Mouse (Mus musculus) c-Kit-positive CD71-positive TER-119-positive erythroid progenitor cells, embryonic 14.5 days (primary cell): ENCODE measurements around the gene Prepl.

Experiments used
- DNase-seq: peaks from one replicate; pipeline ENCODE4 v3.0.0-alpha.2; 2013; ENCODE audit warnings: low spot score

Prepl gene

DNA sequence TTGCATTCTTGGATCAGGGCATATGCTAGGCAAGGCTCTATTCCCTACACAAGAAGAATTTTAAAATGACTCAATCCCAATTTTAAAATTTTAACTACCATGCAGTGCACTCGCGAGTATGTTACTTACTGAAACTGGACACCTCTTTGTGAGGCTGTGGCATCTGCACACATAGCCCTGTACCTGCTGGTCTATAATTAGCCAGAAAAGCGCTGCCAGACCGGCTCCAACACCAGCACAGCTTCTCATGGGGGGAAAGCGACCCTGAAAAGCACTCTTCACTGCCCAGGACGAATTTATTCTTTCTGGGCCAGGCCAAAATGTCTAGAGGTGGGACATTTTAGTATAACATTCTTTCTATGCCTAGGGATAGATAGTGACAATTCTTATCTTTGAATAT lies 19.4 kb downstream of the Prepl start:
- DNase-seq: no peak

GRCm38 (mm10) chr17:85067331-85067730 lies 22.7 kb downstream of the Prepl start:
- no peak for DNase-seq

GRCm38 (mm10) chr17:85063560-85063959 lies 26.5 kb downstream of the Prepl start:
- DNase-seq: peak; percentile 18

- DNase-seq: no peak
Observed at GRCm38 (mm10) chr17:85059136-85059535, 30.9 kb downstream of the Prepl start.

DNA sequence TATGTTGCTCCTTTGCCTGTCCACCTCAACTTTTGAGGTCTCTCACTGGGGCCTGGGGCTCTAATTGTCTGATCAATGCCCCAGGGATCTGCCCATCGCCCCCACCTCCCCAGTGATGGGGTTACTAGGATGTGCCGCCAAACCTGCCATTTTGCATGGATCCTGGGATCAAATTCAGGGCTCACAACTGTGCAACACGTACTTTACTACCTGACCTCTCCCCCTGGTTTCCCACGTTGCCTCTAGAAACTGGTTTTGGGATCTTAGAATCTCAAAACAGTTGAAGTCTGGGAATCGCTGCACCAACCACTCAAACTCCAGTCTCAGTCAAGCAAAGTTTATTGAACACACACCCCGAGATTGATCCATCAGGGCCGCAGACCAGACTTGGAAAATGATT lies 31.8 kb downstream of the Prepl start:
- no peak for DNase-seq

- DNase-seq: no peak
Observed at GRCm38 (mm10) chr17:85048379-85048778, 41.7 kb downstream of the Prepl start.

DNA sequence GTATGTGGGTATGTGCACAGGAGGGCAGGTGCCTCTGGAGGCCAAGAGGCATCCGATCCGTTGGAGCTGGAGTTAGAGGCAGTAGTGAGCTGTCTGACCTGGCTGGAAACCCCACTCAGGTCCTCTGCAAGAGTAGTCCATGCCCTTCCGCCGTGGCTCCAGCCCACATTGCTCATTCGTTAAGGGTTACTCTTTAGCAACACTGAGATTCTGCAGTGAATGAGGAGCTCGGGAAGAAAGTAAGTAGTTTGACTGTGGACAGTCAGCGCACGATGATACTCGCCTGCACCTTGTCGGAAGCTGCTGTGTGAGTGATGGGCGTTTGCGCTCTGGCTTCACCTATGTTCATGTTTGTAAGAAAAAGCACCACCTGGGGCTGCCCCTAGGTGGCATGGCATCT lies 44.9 kb downstream of the Prepl start:
- no peak for DNase-seq

- no peak for DNase-seq
Observed at GRCm38 (mm10) chr17:85044466-85044865, 45.6 kb downstream of the Prepl start.

DNA sequence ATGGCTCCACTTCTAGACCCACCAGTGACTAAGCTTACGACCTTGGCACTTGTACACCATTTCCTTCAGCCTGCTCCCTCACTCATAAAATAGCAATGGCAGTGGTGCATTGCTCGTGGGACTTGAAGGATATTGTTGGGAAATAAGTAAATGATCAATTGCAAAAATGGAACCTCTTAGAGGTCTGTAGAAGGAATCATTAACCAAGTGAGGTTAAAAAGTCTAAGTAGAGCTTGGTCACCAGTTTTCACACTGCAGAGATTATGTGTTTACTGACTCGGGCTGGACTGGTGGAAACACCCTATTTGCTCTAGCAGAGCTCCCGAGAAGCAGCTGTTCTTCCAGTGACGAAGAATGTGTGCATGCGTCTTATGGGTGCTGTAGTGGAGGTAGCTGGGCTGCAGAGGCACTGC lies 46.6 kb downstream of the Prepl start:
- no peak for DNase-seq

DNA sequence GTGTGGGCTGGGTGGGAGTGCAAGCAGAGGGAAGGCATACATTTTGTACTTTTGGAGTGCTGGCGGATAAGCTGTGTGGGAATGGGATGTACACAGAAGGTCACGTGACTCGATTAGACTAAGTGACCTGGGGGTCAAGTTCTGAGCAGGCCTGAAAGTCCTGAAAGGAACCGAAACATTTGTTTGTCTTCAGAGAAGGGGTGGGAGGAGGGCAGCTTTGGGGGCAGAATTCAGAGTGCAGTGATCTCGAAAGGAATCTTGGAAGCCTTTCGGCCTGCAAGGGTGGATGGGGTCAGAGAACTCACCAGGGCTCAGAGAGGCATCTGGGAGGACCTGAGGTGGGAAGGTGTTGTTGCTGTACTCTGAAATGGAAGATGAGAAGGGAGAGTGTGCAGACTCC lies 47.6 kb downstream of the Prepl start:
- no peak for DNase-seq

DNA sequence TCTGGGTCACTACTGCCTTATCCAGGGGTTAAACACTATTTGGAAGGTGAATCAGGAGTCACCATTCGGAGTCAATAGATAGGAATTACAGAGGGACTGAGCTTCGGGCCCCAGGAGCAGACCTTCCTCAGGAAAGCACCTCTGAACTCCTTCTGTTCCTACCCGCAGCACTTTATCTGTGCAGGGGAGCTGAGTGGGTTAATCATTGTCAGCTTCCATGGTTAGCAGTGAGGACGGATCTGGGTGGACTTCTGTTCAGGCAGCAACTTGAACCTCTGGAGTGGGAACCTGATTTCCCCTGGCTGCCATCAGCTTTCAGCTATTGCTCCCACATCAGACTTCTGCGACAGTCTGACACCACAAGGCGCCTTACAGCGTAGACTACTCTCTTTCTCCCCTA lies 49.1 kb downstream of the Prepl start:
- DNase-seq: no peak

GRCm38 (mm10) chr17:85038761-85039160 lies 51.3 kb downstream of the Prepl start:
- DNase-seq: no peak

GRCm38 (mm10) chr17:85038311-85038710 lies 51.7 kb downstream of the Prepl start:
- DNase-seq: no peak

- DNase-seq: no peak
Observed at GRCm38 (mm10) chr17:85037855-85038254, 52.2 kb downstream of the Prepl start.

- no peak for DNase-seq
Observed at GRCm38 (mm10) chr17:85034068-85034467, 56.0 kb downstream of the Prepl start.

DNA sequence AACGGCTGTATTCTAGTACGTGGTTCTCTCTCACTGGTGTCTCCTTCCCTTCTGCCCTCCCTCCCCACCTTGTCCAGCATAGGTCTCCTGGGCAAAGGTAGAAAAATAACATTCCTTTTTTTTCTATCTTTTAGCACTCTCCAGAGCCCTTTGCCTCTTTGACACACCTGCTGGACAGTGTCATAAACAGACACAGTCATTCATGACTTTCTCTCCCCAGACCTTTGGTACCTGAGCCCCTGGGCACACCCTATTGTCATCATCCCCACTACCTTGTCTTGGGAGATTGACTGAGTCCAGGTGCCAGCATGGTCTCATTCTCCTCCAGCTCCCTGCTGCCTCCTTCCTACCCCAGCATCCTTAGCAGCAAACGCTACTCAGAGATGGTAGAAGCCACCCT lies 57.0 kb downstream of the Prepl start:
- no peak for DNase-seq

DNA sequence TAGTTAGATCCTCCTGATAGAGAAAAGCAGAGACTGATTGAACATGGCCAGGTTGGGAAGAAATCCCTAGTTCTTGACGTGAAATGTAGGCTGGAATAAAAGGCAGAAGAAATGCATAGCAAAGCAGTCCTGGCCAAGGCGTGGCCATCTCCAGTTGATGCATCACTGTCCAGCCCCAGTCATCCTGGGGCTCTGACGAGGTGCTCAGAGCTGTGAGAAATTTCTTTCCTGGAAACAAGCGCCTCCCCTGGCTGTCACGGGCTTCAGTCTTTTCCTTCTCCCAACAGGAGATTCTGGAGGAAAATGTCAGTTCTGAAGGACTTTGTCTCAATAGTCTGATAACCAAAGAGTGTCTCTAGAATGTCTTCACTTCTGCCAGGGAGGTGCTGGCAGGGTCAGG lies 59.4 kb downstream of the Prepl start:
- no peak for DNase-seq

GRCm38 (mm10) chr17:85028797-85029196 lies 61.2 kb downstream of the Prepl start:
- DNase-seq: no peak

DNA sequence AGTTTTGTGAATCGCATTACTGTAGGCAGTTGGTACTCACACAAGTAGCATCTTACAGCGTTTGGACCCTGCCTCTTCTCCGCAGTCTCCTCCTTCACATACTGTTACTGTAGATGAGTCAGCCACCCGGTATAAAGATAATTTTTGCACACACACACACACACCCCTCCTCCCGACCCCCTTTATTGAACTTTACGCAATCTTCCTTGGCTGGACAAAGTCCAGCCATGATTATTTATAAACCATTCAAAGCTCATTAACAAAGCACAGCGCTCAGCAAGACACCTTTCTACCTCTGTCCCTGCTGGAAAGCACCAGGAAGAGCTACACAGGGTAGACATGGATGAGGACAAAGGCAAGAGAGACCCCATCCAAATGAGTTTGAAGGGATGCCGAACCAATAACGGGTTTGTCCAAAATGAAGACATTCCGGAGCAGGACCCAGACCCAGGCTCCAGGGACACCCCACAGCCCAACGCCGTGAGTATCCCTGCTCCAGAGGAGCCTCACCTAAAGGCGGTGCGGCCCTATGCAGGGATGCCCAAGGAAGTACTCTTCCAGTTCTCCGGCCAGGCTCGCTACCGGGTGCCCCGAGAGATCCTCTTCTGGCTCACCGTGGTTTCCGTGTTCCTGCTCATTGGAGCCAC lies 61.8 kb downstream of the Prepl start, which contains the start of gene Slc3a1:
Gene Slc3a1, plus strand, starts transcription at position 284 of the 647 bp plus-strand sequence.
- DNase-seq: no peak

DNA sequence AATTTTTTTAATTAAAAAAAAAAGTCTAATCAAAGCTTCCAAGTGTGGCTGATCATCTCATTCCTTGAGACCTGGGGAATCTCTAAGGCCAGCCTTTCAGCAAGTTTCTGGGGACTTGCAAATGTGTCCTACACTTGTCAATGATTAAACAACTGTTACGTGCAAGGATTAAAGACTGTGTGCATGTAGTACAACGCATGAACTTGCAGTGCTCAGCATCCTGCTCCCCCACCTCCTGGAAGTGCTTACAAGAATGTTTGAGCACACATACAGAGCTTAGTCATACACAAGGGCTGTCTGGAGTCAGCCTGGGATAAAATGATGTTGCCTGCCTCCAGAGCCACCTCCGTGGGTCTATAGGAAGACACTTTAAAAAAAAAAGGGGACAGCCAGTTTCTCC lies 62.8 kb downstream of the Prepl start:
- DNase-seq: no peak

GRCm38 (mm10) chr17:85026436-85026835 lies 63.6 kb downstream of the Prepl start:
- no peak for DNase-seq

DNA sequence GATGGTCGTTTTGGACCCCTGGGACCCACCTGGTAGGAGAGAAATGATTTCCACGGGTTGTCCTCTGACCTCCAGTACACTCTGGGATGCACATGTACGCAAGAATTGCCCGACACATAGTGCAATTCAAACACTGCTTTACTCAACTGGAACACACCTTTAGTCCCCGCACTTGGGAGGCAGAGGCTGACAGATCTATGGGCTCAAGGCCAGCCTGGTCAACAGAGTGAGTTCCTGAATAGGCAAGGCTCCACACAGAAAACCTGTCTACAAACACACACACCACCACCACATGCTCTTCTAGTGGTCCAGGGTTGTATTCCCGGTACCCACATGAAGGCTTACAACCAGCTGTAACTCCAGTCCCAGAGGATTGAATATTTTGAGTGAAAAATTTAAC lies 64.9 kb downstream of the Prepl start:
- no peak for DNase-seq

- no peak for DNase-seq
Observed at GRCm38 (mm10) chr17:85024237-85024636, 65.8 kb downstream of the Prepl start.
